Mouse (Mus musculus): ENCODE measurements around the gene Echs1. TPM values are rescaled to one million over a fixed set of nuclear protein-coding genes. Genes with fewer than 3 reads are reported as not detected.

Gene Echs1
- total and polyA plus RNA-seq, 2 experiments from 2014 or later = 84.0 to 113 TPM

DNA sequence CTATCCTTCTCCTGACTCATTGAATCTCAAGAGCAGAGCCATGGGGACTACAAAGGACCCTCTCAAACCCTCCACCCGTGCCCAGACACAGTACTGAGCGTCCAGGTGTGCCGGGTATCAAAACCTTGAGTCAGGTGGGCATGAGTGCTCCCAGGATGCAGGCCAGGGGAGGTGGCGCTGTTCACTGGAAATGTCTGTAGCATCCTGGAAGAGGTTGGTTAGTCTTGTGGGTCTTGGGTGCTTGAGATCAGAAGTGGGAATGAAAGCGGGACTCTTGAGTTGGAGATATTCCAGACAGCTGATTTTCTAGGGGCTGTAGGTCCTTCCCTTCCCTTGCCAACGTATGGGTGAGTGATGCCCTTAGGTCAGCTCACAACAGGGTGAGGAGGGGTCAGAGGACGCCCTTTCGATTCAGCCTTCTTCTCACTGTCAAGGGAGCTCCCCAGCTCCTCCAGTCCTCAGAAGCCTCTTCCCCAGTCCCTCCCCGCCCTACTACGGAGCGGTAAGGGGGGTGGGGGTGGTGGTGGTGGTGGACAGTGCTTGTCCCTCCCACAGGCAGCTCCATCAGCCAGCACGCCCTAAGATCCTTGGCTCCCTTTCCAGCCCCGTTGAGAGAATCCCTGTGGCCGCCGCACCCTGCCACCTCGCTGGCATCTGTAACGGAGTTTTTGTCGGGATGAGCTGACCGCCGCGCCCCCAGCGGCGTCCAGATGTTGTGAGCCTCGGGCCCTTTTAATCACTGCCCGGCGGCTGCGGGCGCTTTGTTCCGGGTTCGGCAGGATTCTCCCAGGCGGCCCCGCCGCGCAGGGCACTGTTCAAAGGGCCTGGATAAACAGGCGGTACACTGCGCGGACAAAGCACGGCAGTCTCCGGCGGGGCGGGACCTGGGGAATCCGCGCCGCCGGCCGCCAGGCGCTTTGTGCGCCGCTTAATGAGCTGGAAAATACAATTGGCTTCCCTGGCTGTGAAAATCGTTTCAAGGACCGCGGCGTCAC, 58.6 kb downstream of the Echs1 start:
- peaks cover 19% of the 10 kb centered on the region for H3K4me1 ChIP-seq (ENCODE audit: insufficient read depth)
- 3% methylated on average over 53 of the region's 53 CpGs for WGBS

More for the DNA sequence above, 58.6 kb downstream of the Echs1 start:
- H3K9ac ChIP-seq = peak overlapping the region; percentile 75
- H3K4me3 ChIP-seq (ENCODE audit: low read depth, low read length) = peak overlapping the region; percentile 45
- peak overlapping the region; percentile 77 for H3K4me2 ChIP-seq (ENCODE audit: low read depth)
- peak; percentile 34 for TF ChIP-seq CTCF (IDR thresholded peaks at IDR 0.05; ENCODE audit: low read depth)
- DNase-seq = peak; percentile 72
- H3K9me3 ChIP-seq (ENCODE audit: low read length) = no peaks in the 10 kb centered on the region
- H3K36me3 ChIP-seq (ENCODE audit: insufficient read depth) = no peaks in the 10 kb centered on the region
- peak; percentile 71 for ATAC-seq
- H3K27me3 ChIP-seq (ENCODE audit: insufficient read depth, low read length) = peaks cover 7% of the 10 kb centered on the region
- H3K27ac ChIP-seq (ENCODE audit: low read depth, low read length) = peak overlapping the region; percentile 51

Other genes with a start within 250 kb of the Echs1 start
- gene Kndc1, start 221.8 kb downstream of the Echs1 start, total RNA-seq (2014; rRNA removed) = 28.9 and 48.4 TPM in 2 replicates
- gene Kndc1, start 221.8 kb downstream of the Echs1 start, polyA plus RNA-seq (2015; fragmentation: Nextera tagmentation; extraction: Ambion mirVana) = 7.1 and 10.0 TPM in 2 replicates
- not detected in 2 replicates for gene Utf1, start 172.7 kb downstream of the Echs1 start, total RNA-seq (2014; rRNA removed)
- gene Utf1, start 172.7 kb downstream of the Echs1 start, polyA plus RNA-seq (2015; fragmentation: Nextera tagmentation; extraction: Ambion mirVana) = not detected in 2 replicates
- 1.6 and 2.7 TPM in 2 replicates for gene 6430531B16Rik, start 137.7 kb downstream of the Echs1 start, total RNA-seq (2014; rRNA removed)
- gene 6430531B16Rik, start 137.7 kb downstream of the Echs1 start, polyA plus RNA-seq (2015; fragmentation: Nextera tagmentation; extraction: Ambion mirVana) = 1.3 and 2.0 TPM in 2 replicates
- 2.6 and 3.4 TPM in 2 replicates for gene Adam8, start 123.9 kb downstream of the Echs1 start, total RNA-seq (2014; rRNA removed)
- gene Adam8, start 123.9 kb downstream of the Echs1 start, polyA plus RNA-seq (2015; fragmentation: Nextera tagmentation; extraction: Ambion mirVana) = 0.47 TPM in 2 replicates
- gene Zfp511, start 80.1 kb downstream of the Echs1 start, total RNA-seq (2014; rRNA removed) = 49.8 and 56.1 TPM in 2 replicates
- 66.1 and 74.3 TPM in 2 replicates for gene Zfp511, start 80.1 kb downstream of the Echs1 start, polyA plus RNA-seq (2015; fragmentation: Nextera tagmentation; extraction: Ambion mirVana)
- gene Tubgcp2, start 79.8 kb downstream of the Echs1 start, total RNA-seq (2014; rRNA removed) = 67.3 and 79.8 TPM in 2 replicates
- 57.8 and 68.1 TPM in 2 replicates for gene Tubgcp2, start 79.8 kb downstream of the Echs1 start, polyA plus RNA-seq (2015; fragmentation: Nextera tagmentation; extraction: Ambion mirVana)
- 0.48 and 1.2 TPM in 2 replicates for gene Msx3, start 67.4 kb downstream of the Echs1 start, total RNA-seq (2014; rRNA removed)
- gene Msx3, start 67.4 kb downstream of the Echs1 start, polyA plus RNA-seq (2015; fragmentation: Nextera tagmentation; extraction: Ambion mirVana) = 0.53 and 1.5 TPM in 2 replicates
- 259 and 284 TPM in 2 replicates for gene Caly, start 33.9 kb downstream of the Echs1 start, total RNA-seq (2014; rRNA removed)
- gene Caly, start 33.9 kb downstream of the Echs1 start, polyA plus RNA-seq (2015; fragmentation: Nextera tagmentation; extraction: Ambion mirVana) = 348 and 396 TPM in 2 replicates
- not detected in 2 replicates for gene Prap1, start 23.1 kb downstream of the Echs1 start, total RNA-seq (2014; rRNA removed)
- gene Prap1, start 23.1 kb downstream of the Echs1 start, polyA plus RNA-seq (2015; fragmentation: Nextera tagmentation; extraction: Ambion mirVana) = not detected in 2 replicates
- 15.7 and 23.0 TPM in 2 replicates for gene Fuom, start 14.0 kb downstream of the Echs1 start, total RNA-seq (2014; rRNA removed)
- gene Fuom, start 14.0 kb downstream of the Echs1 start, polyA plus RNA-seq (2015; fragmentation: Nextera tagmentation; extraction: Ambion mirVana) = 26.9 and 28.4 TPM in 2 replicates
- 8.8 and 10.5 TPM in 2 replicates for gene Paox, start 677 bp downstream of the Echs1 start, total RNA-seq (2014; rRNA removed)
- gene Paox, start 677 bp downstream of the Echs1 start, polyA plus RNA-seq (2015; fragmentation: Nextera tagmentation; extraction: Ambion mirVana) = 6.0 and 7.5 TPM in 2 replicates
- gene Mtg1, start 21.1 kb upstream of the Echs1 start, total RNA-seq (2014; rRNA removed) = 14.2 and 15.0 TPM in 2 replicates
- gene Mtg1, start 21.1 kb upstream of the Echs1 start, polyA plus RNA-seq (2015; fragmentation: Nextera tagmentation; extraction: Ambion mirVana) = 33.7 and 35.8 TPM in 2 replicates
- gene Sprn, start 38.4 kb upstream of the Echs1 start, total RNA-seq (2014; rRNA removed) = 64.0 and 74.4 TPM in 2 replicates
- 32.6 and 43.5 TPM in 2 replicates for gene Sprn, start 38.4 kb upstream of the Echs1 start, polyA plus RNA-seq (2015; fragmentation: Nextera tagmentation; extraction: Ambion mirVana)
- not detected in 2 replicates for gene Olfr522, start 48.3 kb upstream of the Echs1 start, total RNA-seq (2014; rRNA removed)
- gene Olfr522, start 48.3 kb upstream of the Echs1 start, polyA plus RNA-seq (2015; fragmentation: Nextera tagmentation; extraction: Ambion mirVana) = not detected in 2 replicates
- gene Olfr523, start 56.7 kb upstream of the Echs1 start, total RNA-seq (2014; rRNA removed) = not detected in 2 replicates
- gene Olfr523, start 56.7 kb upstream of the Echs1 start, polyA plus RNA-seq (2015; fragmentation: Nextera tagmentation; extraction: Ambion mirVana) = not detected in 2 replicates
- gene Olfr524, start 89.5 kb upstream of the Echs1 start, total RNA-seq (2014; rRNA removed) = not detected in 2 replicates
- not detected in 2 replicates for gene Olfr524, start 89.5 kb upstream of the Echs1 start, polyA plus RNA-seq (2015; fragmentation: Nextera tagmentation; extraction: Ambion mirVana)
- 0.08 TPM in 1 of 2 replicates, not detected in the other for gene Cd163l1, start 101.8 kb upstream of the Echs1 start, total RNA-seq (2014; rRNA removed)
- gene Cd163l1, start 101.8 kb upstream of the Echs1 start, polyA plus RNA-seq (2015; fragmentation: Nextera tagmentation; extraction: Ambion mirVana) = not detected in 2 replicates
- not detected in 2 replicates for gene 5830411N06Rik, start 130.8 kb upstream of the Echs1 start, total RNA-seq (2014; rRNA removed)
- gene 5830411N06Rik, start 130.8 kb upstream of the Echs1 start, polyA plus RNA-seq (2015; fragmentation: Nextera tagmentation; extraction: Ambion mirVana) = not detected in 2 replicates
- not detected in 2 replicates for gene Olfr525, start 204.4 kb upstream of the Echs1 start, total RNA-seq (2014; rRNA removed)
- gene Olfr525, start 204.4 kb upstream of the Echs1 start, polyA plus RNA-seq (2015; fragmentation: Nextera tagmentation; extraction: Ambion mirVana) = not detected in 2 replicates
- gene Olfr527, start 217.5 kb upstream of the Echs1 start, total RNA-seq (2014; rRNA removed) = not detected in 2 replicates
- gene Olfr527, start 217.5 kb upstream of the Echs1 start, polyA plus RNA-seq (2015; fragmentation: Nextera tagmentation; extraction: Ambion mirVana) = not detected in 2 replicates
- not detected in 2 replicates for gene Olfr60, start 245.2 kb upstream of the Echs1 start, total RNA-seq (2014; rRNA removed)
- gene Olfr60, start 245.2 kb upstream of the Echs1 start, polyA plus RNA-seq (2015; fragmentation: Nextera tagmentation; extraction: Ambion mirVana) = not detected in 2 replicates